Mouse (Mus musculus) small intestine, adult 2 months (tissue): ENCODE results near the gene Sh3pxd2a.

ENCODE experiments used
- CTCF ChIP-seq: fragments of 200-500 bp; IDR thresholded peaks from 2 replicates; pipeline ENCODE4 v1.5.1; 2012; ENCODE audit warnings: low read depth, mild to moderate bottlenecking, control low read depth, inconsistent platforms, low read length, moderate library complexity, mixed read lengths; ENCODE audit not compliant: insufficient replicate concordance, insufficient read length; ENCODE audit errors: extremely low read depth
- POLR2A ChIP-seq: fragments of 200-500 bp; IDR thresholded peaks from 2 replicates; pipeline ENCODE4 v1.6.1; 2012; ENCODE audit warnings: low read depth, mild to moderate bottlenecking, control low read depth, inconsistent platforms, low read length, moderate library complexity

- no peak for TF ChIP-seq CTCF
- TF ChIP-seq POLR2A: no peak
Observed at GRCm38 (mm10) chr19:47437040-47437439, 27.2 kb downstream of the Sh3pxd2a start.
